Mouse (Mus musculus): ENCODE results near the gene Gpr160.

DNA sequence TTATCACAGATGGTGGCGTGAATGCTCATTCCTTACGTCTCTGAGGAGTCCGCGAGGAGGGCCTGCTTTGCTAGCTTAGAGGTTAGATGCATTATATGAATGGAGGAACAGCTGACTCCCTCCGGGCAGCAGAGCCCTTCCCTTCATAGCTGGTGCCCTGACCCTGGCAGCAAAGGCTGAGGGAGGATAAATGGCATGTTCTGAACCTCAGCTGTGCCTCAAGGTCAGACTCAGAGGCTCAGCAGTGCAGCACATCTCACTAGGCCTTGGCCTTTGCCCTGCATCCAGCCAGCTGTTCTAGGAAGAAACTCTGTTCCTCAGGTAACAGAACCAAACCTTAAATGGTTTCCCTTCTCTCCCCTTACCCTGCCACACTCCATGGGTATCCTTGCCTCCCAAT, 12.4 kb downstream of the Gpr160 start:
- TF ChIP-seq GATA1 (IDR thresholded peaks at IDR 0.05; ENCODE audit: low read length) (no peak), TAL1 (IDR thresholded peaks at IDR 0.05; ENCODE audit: low read length) (no peak)

All from erythroblast, embryonic 14.5 days (primary cell).